Mouse (Mus musculus): ENCODE data around the gene Rnf11. TPM values are rescaled to one million over a fixed set of nuclear protein-coding genes. Genes with fewer than 3 reads are reported as not detected.

The Rnf11 gene
- polyA plus RNA-seq, 1 experiment from 2014 or later, result 44.3 TPM

Other genes with a start within 250 kb of the Rnf11 start
- gene Eps15, start 204.5 kb downstream of the Rnf11 start, polyA plus RNA-seq (2016; fragmentation: Nextera tagmentation; extraction: Ambion mirVana), result 39.6 and 42.6 TPM in 2 replicates
- gene Ttc39a, start 78.1 kb downstream of the Rnf11 start, polyA plus RNA-seq (2016; fragmentation: Nextera tagmentation; extraction: Ambion mirVana), result 5.6 and 6.0 TPM in 2 replicates
- not detected in 2 replicates for gene 4930522H14Rik, start 46.6 kb upstream of the Rnf11 start, polyA plus RNA-seq (2016; fragmentation: Nextera tagmentation; extraction: Ambion mirVana)
- gene Cdkn2c, start 182.5 kb upstream of the Rnf11 start, polyA plus RNA-seq (2016; fragmentation: Nextera tagmentation; extraction: Ambion mirVana), result 3.3 TPM in 2 replicates
- gene Faf1, start 191.9 kb upstream of the Rnf11 start, polyA plus RNA-seq (2016; fragmentation: Nextera tagmentation; extraction: Ambion mirVana), result 33.3 and 36.1 TPM in 2 replicates

All from limb, embryonic 12.5 days (tissue).